Mouse (Mus musculus) forebrain, embryonic 13.5 days (tissue): ENCODE results near the gene Ccdc162. TPM values are rescaled to one million over a fixed set of nuclear protein-coding genes. Genes with fewer than 3 reads are reported as not detected.
"Not testable (repeated sequence)": the region's sequence is repeated elsewhere in the genome, so short reads cannot be mapped to it uniquely, and the experiment has no call there.

ENCODE experiments used
- ATAC-seq: fragments of 200-750 bp; cut with Nextera tagmentation; 2 replicates; pipeline ENCODE4 v1.8.0; 2017
- H3K27ac ChIP-seq: fragments of 300-500 bp; sonication (generic); 2 replicates; pipeline ENCODE4 v1.5.1; 2015; ENCODE audit warnings: inconsistent platforms, mild to moderate bottlenecking, moderate library complexity
- H3K27me3 ChIP-seq: fragments of 300-500 bp; sonication (generic); 2 replicates; pipeline ENCODE4 v1.6.1; 2015; ENCODE audit warnings: mild to moderate bottlenecking, inconsistent platforms
- H3K36me3 ChIP-seq: fragments of 300-500 bp; sonication (generic); 2 replicates; pipeline ENCODE4 v1.6.1; 2015; ENCODE audit warnings: mild to moderate bottlenecking, inconsistent platforms; ENCODE audit not compliant: poor library complexity, severe bottlenecking
- H3K4me1 ChIP-seq: fragments of 300-500 bp; sonication (generic); 2 replicates; pipeline ENCODE4 v1.6.1; 2015; ENCODE audit warnings: inconsistent platforms
- H3K4me2 ChIP-seq: fragments of 300-500 bp; sonication (generic); 2 replicates; pipeline ENCODE4 v1.6.1; 2015; ENCODE audit warnings: inconsistent platforms, mild to moderate bottlenecking, moderate library complexity
- H3K4me3 ChIP-seq: fragments of 300-500 bp; sonication (generic); 2 replicates; pipeline ENCODE4 v1.5.1; 2015; ENCODE audit warnings: mild to moderate bottlenecking, inconsistent platforms
- H3K9ac ChIP-seq: fragments of 300-500 bp; sonication (generic); 2 replicates; pipeline ENCODE4 v1.6.1; 2015; ENCODE audit warnings: mild to moderate bottlenecking, inconsistent platforms
- H3K9me3 ChIP-seq: fragments of 300-500 bp; sonication (generic); replicated peaks from 2 replicates; pipeline ENCODE4 v1.6.1; 2016; ENCODE audit warnings: inconsistent platforms
- WGBS: fragments of 180-500 bp; shearing (Covaris S2); methylation state at CpG from one replicate; pipeline ENCODE4 v1.1.7; 2015; 5-methylcytosine and 5-hydroxymethylcytosine counted together
- polyA plus RNA-seq: library from polyadenylated mRNA; unstranded; fragments of >200 nt; fragmentation: Nextera tagmentation; extraction: Ambion mirVana; gene quantifications from 2 replicates; pipeline ENCODE4 v1.2.1, GENCODE M21; 2015

The Ccdc162 gene
- polyA plus RNA-seq, 1 experiment from 2014 or later, result 0.31 TPM

DNA sequence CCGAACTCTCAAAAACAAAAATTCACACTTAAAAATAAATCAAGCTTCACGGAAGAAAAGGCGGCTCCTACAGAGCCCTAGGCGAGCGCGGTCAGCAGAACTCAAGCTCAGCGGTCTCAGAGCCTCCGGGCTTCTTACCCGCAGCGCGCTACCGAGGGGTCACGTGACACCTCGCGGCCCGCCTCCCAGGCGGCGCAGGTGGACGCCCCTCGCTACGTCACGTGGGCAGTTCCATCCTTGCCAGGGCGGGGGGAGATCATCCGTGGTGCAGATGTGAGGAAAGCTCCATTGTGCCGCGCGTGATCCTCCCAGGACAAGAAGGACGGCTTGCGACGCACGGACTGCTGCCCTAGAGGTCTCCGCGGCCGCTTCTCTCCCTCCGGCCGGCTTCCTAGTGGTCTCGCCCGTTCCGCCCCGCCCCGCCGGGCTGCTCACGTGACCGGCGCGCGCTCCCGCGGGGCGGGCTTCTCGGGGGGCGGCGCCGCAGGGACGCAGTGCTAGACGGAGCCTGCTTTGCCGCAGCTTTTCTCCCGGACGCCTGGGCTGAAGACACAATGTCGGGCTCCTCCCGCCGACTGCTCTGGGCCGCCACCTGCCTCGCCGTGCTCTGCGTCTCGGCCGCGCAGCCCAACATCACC, 197.3 kb downstream of the Ccdc162 start, which contains the start of gene Cd164:
Cd164 (plus strand) TSS at position 434 of the 638 bp plus-strand sequence.
- Histone ChIP-seq H3K27me3 (no peaks in the 10 kb centered on the region), H3K36me3 (peaks cover 11% of the 10 kb centered on the region), H3K4me3 (peak within 1 kb of the TSS; percentile 73), H3K4me1 (peaks cover 31% of the 10 kb centered on the region), H3K9me3 (no peaks in the 10 kb centered on the region), H3K4me2 (peak within 1 kb of the TSS; percentile 82), H3K9ac (peak within 1 kb of the TSS; percentile 87), H3K27ac (peak within 1 kb of the TSS; percentile 97)
- ATAC-seq, result peak; percentile 96
- WGBS, result under 1% methylated on average over 66 of the region's 69 CpGs

DNA sequence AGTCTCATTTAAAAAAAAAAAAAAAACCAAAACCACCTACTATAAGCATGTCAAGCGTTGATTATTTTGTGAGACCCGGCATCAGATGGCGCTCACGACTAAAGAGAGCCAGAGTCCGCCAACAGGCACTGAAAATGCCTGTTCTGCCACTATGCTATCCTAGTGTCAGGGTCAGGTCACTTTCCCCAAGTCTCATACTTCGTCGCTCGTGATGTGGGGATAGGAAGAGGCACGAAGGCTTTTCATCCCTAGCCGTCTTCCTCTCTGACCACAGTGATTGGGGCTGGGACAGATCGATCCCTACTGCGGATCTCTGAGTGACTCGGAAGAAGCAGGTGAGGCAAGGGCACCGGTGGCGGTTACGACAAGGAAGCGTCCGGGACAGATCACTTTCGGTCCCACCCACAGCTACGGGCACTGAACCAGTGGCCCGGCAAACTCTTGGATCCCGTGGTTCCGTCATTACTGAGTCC, 197.9 kb downstream of the Ccdc162 start:
- H3K36me3 ChIP-seq, result peaks cover 5% of the 10 kb centered on the region
- ATAC-seq, result peak; percentile 67
- peak overlapping the region; percentile 82 for H3K4me2 ChIP-seq
- H3K4me1 ChIP-seq, result peaks cover 28% of the 10 kb centered on the region
- WGBS, result under 1% methylated on average over 23 of the region's 23 CpGs
- H3K27me3 ChIP-seq, result no peaks in the 10 kb centered on the region
- peak overlapping the region; percentile 87 for H3K9ac ChIP-seq
- H3K27ac ChIP-seq, result peak overlapping the region; percentile 97
- H3K4me3 ChIP-seq, result peak overlapping the region; percentile 73
- H3K9me3 ChIP-seq, result no peaks in the 10 kb centered on the region

DNA sequence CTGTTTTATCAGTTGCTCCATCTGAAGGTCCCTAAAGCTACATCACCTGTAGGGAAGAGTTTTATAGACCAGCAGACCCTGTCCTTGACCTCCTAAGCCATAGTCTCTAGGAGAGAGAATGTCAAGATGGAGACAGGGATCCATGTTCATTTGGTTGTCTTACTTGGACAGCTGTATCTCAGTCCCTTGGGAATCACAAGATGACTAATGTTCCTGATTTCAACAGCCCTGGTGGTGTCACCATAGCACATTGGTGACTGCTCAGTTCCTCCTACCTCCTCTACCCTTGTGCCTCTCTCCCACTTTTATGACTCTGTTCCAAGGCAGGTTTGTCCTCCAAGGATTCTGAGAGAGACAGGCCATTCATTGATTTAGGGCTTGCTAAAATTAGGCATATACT, 201.5 kb downstream of the Ccdc162 start:
- Histone ChIP-seq H3K36me3 (no peaks in the 10 kb centered on the region), H3K4me3 (no peak overlapping the region), H3K27me3 (no peaks in the 10 kb centered on the region), H3K9ac (no peak overlapping the region), H3K4me2 (no peak overlapping the region), H3K9me3 (no peaks in the 10 kb centered on the region), H3K27ac (no peak overlapping the region), H3K4me1 (no peaks in the 10 kb centered on the region)
- no peak for ATAC-seq

DNA sequence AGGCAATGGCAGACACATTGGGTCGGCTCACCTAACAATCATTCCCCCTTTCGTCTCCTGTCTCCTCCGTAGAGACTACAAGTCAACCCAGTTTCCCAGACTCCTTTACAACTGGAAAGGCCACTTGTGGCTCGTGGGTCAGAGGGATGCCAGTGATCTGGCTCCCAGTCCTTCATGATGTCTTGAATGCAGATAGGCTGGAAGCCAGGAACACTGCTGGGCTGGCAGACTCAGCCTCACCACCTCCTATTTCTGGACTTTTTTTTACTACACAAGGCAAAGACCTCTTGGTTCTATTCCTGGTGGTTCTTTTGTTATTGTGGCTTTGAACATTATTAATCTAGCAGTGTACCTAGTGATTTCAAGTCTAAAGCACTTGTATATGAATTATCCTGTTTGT, 202.1 kb downstream of the Ccdc162 start:
- no peaks in the 10 kb centered on the region for H3K36me3 ChIP-seq
- H3K4me3 ChIP-seq, result no peak overlapping the region
- no peaks in the 10 kb centered on the region for H3K27me3 ChIP-seq
- H3K9me3 ChIP-seq, result no peaks in the 10 kb centered on the region
- WGBS, result 74% methylated on average over 4 of the region's 4 CpGs
- no peak for ATAC-seq
- no peak overlapping the region for H3K9ac ChIP-seq
- H3K4me2 ChIP-seq, result no peak overlapping the region
- H3K27ac ChIP-seq, result no peak overlapping the region
- H3K4me1 ChIP-seq, result no peaks in the 10 kb centered on the region

DNA sequence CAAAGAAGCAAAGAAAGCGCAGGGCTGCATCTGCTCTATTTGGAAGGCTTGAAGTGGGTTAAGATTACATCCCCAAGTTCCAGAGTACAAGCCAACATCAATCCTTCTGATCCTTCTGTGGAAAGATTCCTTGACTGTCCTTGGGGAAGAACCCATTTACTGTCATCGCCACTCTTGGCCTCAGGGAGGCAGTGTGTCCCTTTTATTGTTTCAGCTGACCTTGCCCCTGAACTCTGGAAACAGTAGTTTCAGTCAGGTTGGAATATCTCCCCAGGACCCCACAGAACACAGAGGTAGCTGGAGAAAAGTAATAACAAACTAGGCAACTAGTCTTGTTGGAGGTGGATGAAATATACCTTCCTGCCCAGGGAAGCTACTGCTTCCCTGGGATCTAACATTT, 207.3 kb downstream of the Ccdc162 start:
- Histone ChIP-seq H3K36me3 (no peaks in the 10 kb centered on the region), H3K4me3 (no peak overlapping the region), H3K27me3 (no peaks in the 10 kb centered on the region), H3K4me1 (peaks cover 5% of the 10 kb centered on the region; the same call in 1 of the 2 replicates), H3K9ac (no peak overlapping the region), H3K9me3 (no peaks in the 10 kb centered on the region), H3K27ac (no peak overlapping the region), H3K4me2 (no peak overlapping the region)
- ATAC-seq, result no peak
- WGBS, result 33% methylated on average over 2 of the region's 2 CpGs

DNA sequence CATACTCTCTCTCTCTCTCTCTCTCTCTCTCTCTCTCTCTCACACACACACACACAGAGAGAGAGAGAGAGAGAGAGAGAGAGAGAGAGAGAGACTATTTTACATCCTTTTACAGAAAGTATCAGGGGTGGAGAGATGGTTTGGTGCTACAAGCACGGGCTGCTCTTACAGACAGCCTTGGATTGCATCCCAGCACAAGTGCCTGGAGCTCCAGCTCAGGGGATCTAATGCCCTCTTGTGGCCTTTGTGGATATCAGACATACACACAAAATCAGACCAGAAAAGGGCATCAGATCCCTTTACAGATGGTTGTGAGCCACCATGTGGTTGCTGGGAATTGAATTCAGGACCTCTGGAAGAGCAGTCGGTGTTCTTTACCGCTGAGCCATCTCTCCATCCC, 211.0 kb downstream of the Ccdc162 start:
- not testable (repeated sequence) for H3K4me2 ChIP-seq, H3K36me3 ChIP-seq, H3K27ac ChIP-seq, H3K4me3 ChIP-seq, H3K4me1 ChIP-seq, H3K9ac ChIP-seq, H3K27me3 ChIP-seq, H3K9me3 ChIP-seq
- 5% methylated on average over 3 of the region's 3 CpGs for WGBS
- peak; percentile 72; the same call in 1 of the 2 replicates for ATAC-seq

DNA sequence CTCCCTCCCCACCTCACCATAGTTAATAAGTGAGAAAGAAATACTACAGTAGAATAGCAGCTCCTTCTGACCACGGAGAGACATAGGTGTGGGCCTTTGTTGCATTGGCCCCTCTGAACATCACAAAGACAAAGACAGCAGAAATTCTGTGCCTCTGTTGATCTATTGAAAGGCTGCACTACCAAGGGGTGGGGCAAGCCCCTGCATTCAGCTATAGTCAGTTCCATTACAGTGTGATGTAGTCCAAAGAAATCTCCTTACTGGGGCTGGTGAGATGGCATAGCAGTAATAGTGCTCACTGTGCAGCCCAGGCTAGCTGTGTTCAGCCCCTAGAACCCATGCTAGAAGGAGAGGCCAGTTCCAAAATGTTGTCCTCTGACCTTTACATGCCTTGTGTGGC, 211.4 kb downstream of the Ccdc162 start:
- no peak overlapping the region for H3K9ac ChIP-seq
- H3K4me1 ChIP-seq, result peaks cover 5% of the 10 kb centered on the region; the same call in 1 of the 2 replicates
- H3K27ac ChIP-seq, result no peak overlapping the region
- no peaks in the 10 kb centered on the region for H3K27me3 ChIP-seq
- WGBS, result 82% methylated on average over 1 of the region's 1 CpGs
- H3K4me2 ChIP-seq, result no peak overlapping the region
- peak; percentile 19; the same call in 1 of the 2 replicates for ATAC-seq
- H3K36me3 ChIP-seq, result no peaks in the 10 kb centered on the region
- no peaks in the 10 kb centered on the region for H3K9me3 ChIP-seq
- no peak overlapping the region for H3K4me3 ChIP-seq

DNA sequence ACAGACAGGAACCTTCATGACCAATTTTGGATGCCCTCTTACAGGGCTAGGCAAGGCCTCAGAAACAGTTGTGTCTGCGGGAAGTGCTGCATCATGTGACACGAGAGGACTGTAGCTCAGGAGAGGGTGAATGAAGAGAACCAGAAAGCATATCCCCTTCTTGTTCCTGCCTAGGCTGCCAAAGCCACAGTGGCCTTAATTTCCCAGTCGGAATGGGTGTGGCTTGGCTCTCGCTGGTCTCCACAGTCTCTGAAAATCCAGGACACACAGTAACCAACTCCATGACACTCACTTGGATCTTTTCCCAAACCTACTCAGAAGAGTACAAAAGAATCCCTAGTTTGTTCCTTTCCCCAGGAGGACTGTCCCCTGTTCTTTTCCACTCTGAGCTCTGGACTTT, 215.5 kb downstream of the Ccdc162 start:
- Histone ChIP-seq H3K36me3 (no peaks in the 10 kb centered on the region), H3K4me2 (no peak overlapping the region), H3K27me3 (no peaks in the 10 kb centered on the region), H3K9me3 (no peaks in the 10 kb centered on the region), H3K4me1 (peaks cover 5% of the 10 kb centered on the region; the same call in 1 of the 2 replicates), H3K4me3 (no peak overlapping the region), H3K9ac (no peak overlapping the region), H3K27ac (no peak overlapping the region)
- 73% methylated on average over 4 of the region's 4 CpGs for WGBS
- no peak for ATAC-seq

DNA sequence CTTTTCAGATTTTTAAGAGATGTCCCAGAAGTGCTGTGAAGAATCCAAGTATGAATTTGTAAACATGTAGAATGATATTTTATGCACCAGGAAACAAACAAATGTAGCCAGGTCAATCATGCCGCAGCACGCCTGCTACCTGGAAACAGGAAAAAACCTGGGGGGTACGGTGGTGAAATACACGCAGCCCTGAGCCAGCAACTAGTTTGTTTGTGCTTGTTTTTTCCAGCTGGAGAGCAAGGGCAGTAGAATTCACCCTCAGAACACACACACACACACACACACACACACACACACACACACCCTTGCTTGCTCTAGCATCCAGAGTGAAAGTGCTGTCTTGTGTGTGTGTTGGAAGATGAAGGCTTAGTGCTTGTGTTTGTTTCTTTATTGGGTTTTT, 225.3 kb downstream of the Ccdc162 start:
- WGBS, result 57% methylated on average over 4 of the region's 4 CpGs
- ATAC-seq, result no peak

DNA sequence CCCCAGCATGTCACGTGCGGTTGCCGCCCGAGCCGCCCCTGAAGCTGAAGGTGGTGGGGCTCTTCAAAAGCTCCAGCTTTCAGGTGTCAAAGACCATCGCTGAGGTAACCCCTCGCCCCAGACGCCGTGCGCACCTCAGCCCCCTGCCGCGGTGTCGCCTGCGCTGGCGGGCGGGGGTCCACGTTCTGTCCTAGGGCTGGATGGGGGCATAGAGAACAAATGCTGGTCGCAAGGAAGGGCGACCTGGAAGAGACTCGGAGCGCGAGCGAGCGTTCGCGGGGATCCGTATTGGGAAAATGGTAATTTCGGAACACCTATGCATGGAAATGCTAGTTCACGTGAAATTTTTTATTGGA, 225.9 kb downstream of the Ccdc162 start:
- Histone ChIP-seq H3K4me2 (peak overlapping the region; percentile 97), H3K4me3 (peak overlapping the region; percentile 61), H3K9me3 (no peaks in the 10 kb centered on the region), H3K4me1 (peaks cover 25% of the 10 kb centered on the region), H3K9ac (peak overlapping the region; percentile 71), H3K27ac (no peak overlapping the region), H3K27me3 (no peaks in the 10 kb centered on the region), H3K36me3 (peaks cover 28% of the 10 kb centered on the region)
- under 1% methylated on average over 29 of the region's 29 CpGs for WGBS
- no peak for ATAC-seq

More for the DNA sequence above, 225.3 kb downstream of the Ccdc162 start:
- peaks cover 25% of the 10 kb centered on the region for H3K4me1 ChIP-seq
- H3K9me3 ChIP-seq, result no peaks in the 10 kb centered on the region
- no peak overlapping the region for H3K27ac ChIP-seq
- H3K36me3 ChIP-seq, result peaks cover 22% of the 10 kb centered on the region
- H3K4me3 ChIP-seq, result no peak overlapping the region
- H3K4me2 ChIP-seq, result peak overlapping the region; percentile 97
- H3K9ac ChIP-seq, result no peak overlapping the region
- H3K27me3 ChIP-seq, result no peaks in the 10 kb centered on the region

DNA sequence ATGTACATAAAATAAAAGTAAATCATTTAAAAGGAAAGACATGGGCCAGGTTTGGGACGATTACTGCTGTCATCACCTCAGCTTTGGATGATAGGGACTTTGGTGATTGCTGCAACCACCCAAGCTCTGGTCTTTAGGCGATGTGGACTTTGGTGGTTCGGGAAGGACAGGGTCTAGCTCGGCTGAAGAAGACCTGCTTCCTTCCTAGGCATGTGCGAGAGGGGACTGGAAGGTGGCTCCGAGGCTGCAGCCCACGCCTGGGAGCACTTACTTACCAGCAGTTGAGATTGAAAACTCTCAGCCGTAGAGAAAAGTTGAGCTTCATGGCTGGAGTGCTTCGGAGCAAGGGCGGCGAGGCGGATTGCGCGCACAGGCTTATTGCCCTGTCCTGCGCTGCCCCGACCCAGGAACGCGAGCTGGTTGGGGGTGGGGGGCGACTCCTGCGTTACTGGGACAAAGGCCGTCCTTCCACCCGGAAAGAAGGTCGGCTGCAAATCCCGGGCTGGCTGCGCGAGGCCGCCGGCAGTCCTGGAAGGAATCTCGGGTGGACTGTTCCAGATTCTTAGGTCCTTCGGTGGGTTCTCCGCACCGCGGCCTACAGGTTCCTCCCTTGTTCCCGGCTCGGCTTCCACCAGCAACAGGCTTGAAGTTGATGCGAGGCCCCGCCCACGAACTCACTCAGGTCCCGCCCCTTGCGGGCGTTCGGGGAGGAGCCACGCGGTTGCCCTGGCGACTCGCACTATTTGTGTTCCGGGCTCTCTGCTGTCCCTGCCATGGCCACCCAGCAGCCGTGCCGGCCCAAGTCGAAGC, 226.5 kb downstream of the Ccdc162 start, which contains the start of the genes Smpd2 and Ppil6:
Smpd2 (minus strand) TSS at position 662 of the 810 bp plus-strand sequence.
Ppil6 (plus strand) TSS at position 732 of the 810 bp plus-strand sequence.
- peak; percentile 97 for ATAC-seq
- H3K27me3 ChIP-seq, result no peaks in the 10 kb centered on the region
- H3K9ac ChIP-seq, result peak within 1 kb of the TSS; percentile 71
- H3K4me3 ChIP-seq, result peak within 1 kb of the TSS; percentile 61
- H3K9me3 ChIP-seq, result no peaks in the 10 kb centered on the region
- 1% methylated on average over 49 of the region's 50 CpGs for WGBS
- peaks cover 34% of the 10 kb centered on the region for H3K36me3 ChIP-seq
- H3K4me2 ChIP-seq, result peak within 1 kb of the TSS; percentile 97
- 0 out of 2 replicates have a peak within 1 kb of the TSS, but pooled peaks have one; percentile 10 for H3K27ac ChIP-seq
- H3K4me1 ChIP-seq, result peaks cover 25% of the 10 kb centered on the region

DNA sequence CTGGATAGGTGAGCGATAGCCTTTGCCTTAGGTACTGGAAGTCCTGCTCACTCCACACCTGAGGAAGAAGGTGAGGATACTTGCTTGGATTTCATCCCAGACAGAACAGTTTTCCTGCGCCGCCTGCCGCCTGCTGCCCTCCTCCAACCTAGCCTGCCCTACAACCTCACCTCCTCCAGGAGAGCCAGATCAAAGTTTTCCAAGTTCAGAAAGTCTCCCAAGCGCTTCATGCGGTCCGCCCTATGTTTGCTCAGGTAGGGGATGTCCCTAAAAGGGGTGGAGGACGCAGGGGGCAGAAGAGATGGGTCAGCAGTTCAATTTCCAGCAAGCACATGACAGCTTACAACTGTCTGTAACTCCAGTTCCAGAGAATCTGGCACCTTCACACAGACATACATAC, 227.1 kb downstream of the Ccdc162 start:
- no peak for ATAC-seq
- 39% methylated on average over 8 of the region's 8 CpGs for WGBS
- Histone ChIP-seq H3K4me1 (peaks cover 25% of the 10 kb centered on the region), H3K27ac (no peak overlapping the region), H3K36me3 (peaks cover 40% of the 10 kb centered on the region), H3K4me2 (peak overlapping the region; percentile 97), H3K27me3 (no peaks in the 10 kb centered on the region), H3K9ac (peak overlapping the region; percentile 71), H3K9me3 (no peaks in the 10 kb centered on the region), H3K4me3 (peak overlapping the region; percentile 61)
